Comparison of ENCODE assay signal across 9 mouse cellular contexts in the genomic region with DNA sequence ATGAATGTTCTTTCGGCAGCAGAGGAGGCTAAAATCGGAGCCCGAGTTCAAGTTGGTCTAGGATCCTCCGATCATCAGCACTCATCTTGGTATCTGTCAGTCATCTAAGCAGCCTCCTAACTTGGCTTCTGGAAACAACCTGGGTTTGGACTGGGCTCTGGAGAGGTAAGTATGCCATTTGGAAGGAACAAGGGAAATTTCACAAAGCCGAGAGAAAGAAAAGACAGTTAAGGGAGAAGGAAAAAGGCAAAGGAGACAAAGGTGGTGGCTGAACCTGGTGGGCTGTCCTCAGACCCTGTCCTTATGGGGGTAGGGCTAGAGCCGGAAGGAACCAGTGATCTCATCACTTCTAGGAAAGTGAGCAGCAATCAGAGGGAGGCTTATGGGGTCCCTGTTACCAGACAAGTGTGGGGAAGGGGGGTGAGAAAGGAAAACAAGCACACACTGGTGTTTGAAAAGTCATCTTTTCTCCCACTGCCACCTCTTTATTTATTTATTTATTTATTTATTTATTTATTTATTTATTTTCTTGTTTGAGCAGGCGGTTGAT.
DNase-seq lines count a peak whose midpoint lies in the region; ATAC-seq lines count a peak whose summit lies in the region.
"Had no signal": no experiment of that assay in that cellular context is flagged by ENCODE, and none has a peak within 500 bp of the region (broad histone marks: within the 10 kb centered on the region; RNA-seq: fewer than 3 reads in every experiment).

No protein-coding gene starts in this region.

- peak overlapping the region; percentile 67 for H3K4me2 ChIP-seq in heart, embryonic 16.5 days (ENCODE audit: low read depth, low read length)
- no peak overlapping the region for H3K4me2 ChIP-seq in embryonic facial prominence, embryonic 11.5 days (ENCODE audit: low read depth, low read length)
- peak overlapping the region; percentile 56 for H3K4me2 ChIP-seq in midbrain, embryonic 14.5 days (ENCODE audit: low read length)

- WGBS in heart, embryonic 16.5 days = 39% methylated on average over 7 of the region's 7 CpGs
- 36% methylated on average over 7 of the region's 7 CpGs for WGBS in embryonic facial prominence, embryonic 11.5 days
- WGBS in hindbrain, embryonic 10.5 days = 40% methylated on average over 7 of the region's 7 CpGs
- WGBS in midbrain, embryonic 14.5 days = 34% methylated on average over 7 of the region's 7 CpGs

- H3K9me3 ChIP-seq in heart, embryonic 16.5 days (replicated peaks; ENCODE audit: control insufficient read depth, low read length) = no peaks in the 10 kb centered on the region
- H3K9me3 ChIP-seq in embryonic facial prominence, embryonic 11.5 days (replicated peaks; ENCODE audit: control insufficient read depth, low read length) = no peaks in the 10 kb centered on the region
- no peaks in the 10 kb centered on the region for H3K9me3 ChIP-seq in hindbrain, embryonic 10.5 days
- H3K9me3 ChIP-seq in midbrain, embryonic 14.5 days (ENCODE audit: control insufficient read depth, low read length) = no peaks in the 10 kb centered on the region

- no peak overlapping the region for H3K27ac ChIP-seq in heart, embryonic 16.5 days (ENCODE audit: low read length)
- no peak overlapping the region for H3K27ac ChIP-seq in embryonic facial prominence, embryonic 11.5 days (replicated peaks; ENCODE audit: low read depth, low read length)
- H3K27ac ChIP-seq in hindbrain, embryonic 10.5 days = no peak overlapping the region
- H3K27ac ChIP-seq in midbrain, embryonic 14.5 days (replicated peaks; ENCODE audit: low read depth, low read length) = peak overlapping the region; percentile 27; the same call in 1 of the 2 replicates

- peaks cover 23% of the 10 kb centered on the region for H3K4me1 ChIP-seq in heart, embryonic 16.5 days (ENCODE audit: control insufficient read depth, insufficient read depth, low read length)
- H3K4me1 ChIP-seq in embryonic facial prominence, embryonic 11.5 days (ENCODE audit: control insufficient read depth, insufficient read depth, low read length) = no peaks in the 10 kb centered on the region; the same call in none of the 2 replicates
- H3K4me1 ChIP-seq in hindbrain, embryonic 10.5 days (replicated peaks) = peaks cover 43% of the 10 kb centered on the region
- peaks cover 34% of the 10 kb centered on the region for H3K4me1 ChIP-seq in midbrain, embryonic 14.5 days (ENCODE audit: control insufficient read depth, insufficient read depth, low read length)

- H3K36me3 ChIP-seq in heart, embryonic 16.5 days (ENCODE audit: control insufficient read depth, insufficient read depth) = no peaks in the 10 kb centered on the region
- no peaks in the 10 kb centered on the region for H3K36me3 ChIP-seq in embryonic facial prominence, embryonic 11.5 days (replicated peaks; ENCODE audit: control insufficient read depth, insufficient read depth, low read depth, low read length)
- no peaks in the 10 kb centered on the region for H3K36me3 ChIP-seq in hindbrain, embryonic 10.5 days
- no peaks in the 10 kb centered on the region for H3K36me3 ChIP-seq in midbrain, embryonic 14.5 days (ENCODE audit: control insufficient read depth, insufficient read depth, low read length)

- no peak; the same call in 1 of the 2 replicates for ATAC-seq in heart, embryonic 16.5 days (replicated peaks; ENCODE audit: extremely low read depth, insufficient read depth, low FRiP score)
- no peak for ATAC-seq in embryonic facial prominence, embryonic 11.5 days (replicated peaks; ENCODE audit: insufficient number of reproducible peaks, low FRiP score, low TSS enrichment, low read depth)
- no peak for ATAC-seq in midbrain, embryonic 14.5 days (ENCODE audit: low FRiP score, low TSS enrichment)

- H3K4me3 ChIP-seq in heart, embryonic 16.5 days (ENCODE audit: low read length) = no peak overlapping the region
- H3K4me3 ChIP-seq in embryonic facial prominence, embryonic 11.5 days (ENCODE audit: low read depth, low read length) = no peak overlapping the region
- H3K4me3 ChIP-seq in hindbrain, embryonic 10.5 days = peak overlapping the region; percentile 43; the same call in 1 of the 2 replicates
- H3K4me3 ChIP-seq in midbrain, embryonic 14.5 days (replicated peaks; ENCODE audit: low read depth, low read length) = 0 out of 2 replicates have a peak overlapping the region, but pooled peaks have one; percentile 32

- DNase-seq in heart, postnatal 4 days = no peak
- DNase-seq in embryonic facial prominence, embryonic 11.5 days (ENCODE audit: low spot score) = peak; percentile 20
- no peak for DNase-seq in hindbrain, embryonic 10.5 days (ENCODE audit: low spot score)
- DNase-seq in midbrain, embryonic 14.5 days = peak; percentile 20
- no peak for DNase-seq in ovary, postnatal 14 days (ENCODE audit: low spot score)
- DNase-seq in urinary bladder, postnatal 36 days (ENCODE audit: low spot score in 2 of 2) = no peak
- no peak for DNase-seq in testis, postnatal 10 days (ENCODE audit: low spot score)
- DNase-seq: gastrocnemius, postnatal 25 days had no signal

- no peak overlapping the region for H3K9ac ChIP-seq in heart, embryonic 16.5 days (ENCODE audit: low read length)
- H3K9ac ChIP-seq in embryonic facial prominence, embryonic 11.5 days (replicated peaks; ENCODE audit: low read length) = no peak overlapping the region
- no peak overlapping the region for H3K9ac ChIP-seq in midbrain, embryonic 14.5 days (replicated peaks; ENCODE audit: low read length)

- no peaks in the 10 kb centered on the region for H3K27me3 ChIP-seq in heart, embryonic 16.5 days (ENCODE audit: control insufficient read depth, insufficient read depth, low read length)
- no peaks in the 10 kb centered on the region; the same call in none of the 2 replicates for H3K27me3 ChIP-seq in embryonic facial prominence, embryonic 11.5 days (ENCODE audit: control insufficient read depth, insufficient read depth, low read length)
- H3K27me3 ChIP-seq in hindbrain, embryonic 10.5 days (ENCODE audit: insufficient read depth, poor library complexity, severe bottlenecking) = peaks cover 22% of the 10 kb centered on the region; the same call in 1 of the 2 replicates
- H3K27me3 ChIP-seq in midbrain, embryonic 14.5 days (ENCODE audit: control insufficient read depth, insufficient read depth, low read length) = no peaks in the 10 kb centered on the region

Comparison
In these comparisons a context has a peak if more than half of its experiments do, and no peak if none do; other contexts are left out.
1. H3K4me3 ChIP-seq: peak in hindbrain, embryonic 10.5 days (single experiment) and midbrain, embryonic 14.5 days (single experiment); none in heart, embryonic 16.5 days (single experiment) and embryonic facial prominence, embryonic 11.5 days (single experiment).
2. DNase-seq: peak in embryonic facial prominence, embryonic 11.5 days (single experiment) and midbrain, embryonic 14.5 days (single experiment); none in heart, postnatal 4 days (single experiment), hindbrain, embryonic 10.5 days (single experiment), ovary, postnatal 14 days (single experiment), urinary bladder, postnatal 36 days (0 of 2) and testis, postnatal 10 days (single experiment).